Mouse (Mus musculus) layer of hippocampus, postnatal 25 days (tissue): ENCODE data around the gene Olfr1299. TPM values are rescaled to one million over a fixed set of nuclear protein-coding genes. Genes with fewer than 3 reads are reported as not detected.

Source experiments
- DNase-seq, 2 experiments: peaks; one replicate each; pipeline ENCODE4 v3.0.0; 2022; ENCODE audit warnings: mixed read lengths in 2 of 2, low spot score in 1 of 2; ENCODE audit errors: extremely low spot score in 1 of 2
- total RNA-seq, 2 experiments: library from RNA; stranded (reverse); gene quantifications; 2 replicates each; pipeline ENCODE4 v1.2.3; 2021

Gene Olfr1299
- not detected for total RNA-seq

DNA sequence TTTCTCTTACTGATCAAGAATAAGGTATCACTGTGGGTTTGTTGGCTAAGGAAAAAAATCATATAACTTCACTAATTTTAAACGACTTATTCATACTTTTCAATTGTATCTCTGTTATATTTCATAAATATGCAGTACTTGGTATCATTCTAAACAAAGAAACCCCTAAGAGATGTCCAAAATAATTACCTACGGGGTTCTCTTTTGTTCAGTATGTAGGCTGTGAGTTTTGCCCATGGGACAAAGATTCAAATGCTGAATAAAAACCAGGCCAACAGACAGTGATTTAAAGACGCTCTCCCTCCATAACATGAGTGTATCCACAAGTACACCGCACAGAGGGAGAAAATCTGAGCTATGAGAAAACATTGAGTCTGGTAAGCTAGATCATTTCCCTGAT lies at the start of gene Olfr1299:
Gene Olfr1299 (plus strand): TSS at position 301 of the 400 bp plus-strand sequence.
- no peak for DNase-seq

DNA sequence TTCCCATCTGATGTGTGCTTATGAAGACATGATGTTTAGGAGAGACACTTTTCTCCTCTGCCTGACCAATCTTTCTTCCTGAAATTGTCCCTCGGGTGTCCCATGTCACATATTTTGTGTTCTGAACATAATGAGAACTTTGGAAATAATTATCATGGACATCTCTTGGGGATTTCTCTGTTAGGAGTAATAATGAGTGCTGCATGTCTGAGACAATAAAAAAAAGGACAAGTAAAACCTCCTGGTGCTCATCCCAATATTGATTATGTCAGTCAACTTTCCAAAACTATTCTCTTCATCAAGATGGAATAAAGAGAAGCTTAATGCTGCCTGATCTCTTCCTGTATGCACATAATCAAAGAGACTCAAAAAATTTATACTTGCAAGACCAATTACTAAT lies 34.8 kb upstream of the Olfr1299 start, which contains the start of gene Olfr1297:
Gene Olfr1297 (minus strand): TSS at position 101 of the 400 bp plus-strand sequence.
- no peak for DNase-seq

DNA sequence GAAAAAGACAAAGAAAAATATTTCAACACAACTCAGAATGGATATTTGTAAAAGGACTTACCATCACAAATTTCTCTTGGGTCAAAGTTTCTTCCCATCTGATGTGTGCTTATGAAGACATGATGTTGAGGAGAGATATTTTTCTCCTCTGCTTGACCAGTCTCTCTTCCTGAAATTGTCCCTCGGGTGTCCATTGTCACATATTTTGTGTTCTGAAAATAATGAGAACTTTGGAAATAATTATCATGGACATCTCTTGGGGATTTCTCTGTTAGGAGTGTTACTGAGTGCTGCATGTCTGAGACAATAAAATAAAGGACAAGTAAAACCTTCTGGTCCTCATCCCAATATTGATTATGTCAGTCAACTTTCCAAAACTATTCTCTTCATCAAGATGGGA lies 12.1 kb upstream of the Olfr1299 start, which contains the start of gene Olfr1298:
Gene Olfr1298 (minus strand): TSS at position 101 of the 400 bp plus-strand sequence.
- no peak for DNase-seq

Other genes with a start within 250 kb of the Olfr1299 start
- not detected for gene Olfr1286, start 238.3 kb upstream of the Olfr1299 start, total RNA-seq
- not detected for gene Olfr1287, start 212.3 kb upstream of the Olfr1299 start, total RNA-seq
- gene Olfr1288, start 187.3 kb upstream of the Olfr1299 start, total RNA-seq: not detected
- not detected for gene Olfr1289, start 180.6 kb upstream of the Olfr1299 start, total RNA-seq
- gene Olfr1290, start 167.6 kb upstream of the Olfr1299 start, total RNA-seq: not detected
- not detected for gene Olfr1291-ps1, start 164.2 kb upstream of the Olfr1299 start, total RNA-seq
- gene Olfr1293-ps, start 136.2 kb upstream of the Olfr1299 start, total RNA-seq: not detected
- not detected for gene Olfr1294, start 121.1 kb upstream of the Olfr1299 start, total RNA-seq
- gene Olfr1295, start 91.7 kb upstream of the Olfr1299 start, total RNA-seq: not detected
- not detected for gene Olfr1297, start 34.9 kb upstream of the Olfr1299 start, total RNA-seq
- not detected for gene Olfr1298, start 12.2 kb upstream of the Olfr1299 start, total RNA-seq
- gene Olfr1301, start 89.6 kb downstream of the Olfr1299 start, total RNA-seq: not detected
- not detected for gene Olfr1302, start 116.0 kb downstream of the Olfr1299 start, total RNA-seq
- not detected for gene Olfr1303, start 158.9 kb downstream of the Olfr1299 start, total RNA-seq
- gene Olfr1305, start 215.7 kb downstream of the Olfr1299 start, total RNA-seq: not detected